Mouse (Mus musculus) G1E (cell line): ENCODE data around the gene Colgalt2. TPM values are rescaled to one million over a fixed set of nuclear protein-coding genes. Genes with fewer than 3 reads are reported as not detected.
A peak's percentile ranks its signal among the peaks of the same experiment; 100 is the strongest.

Source experiments
- ATAC-seq: 2 replicates; pipeline ENCODE4 v1.8.0; 2016; ENCODE audit warnings: mild to moderate bottlenecking; ENCODE audit not compliant: insufficient number of reproducible peaks, poor library complexity, low FRiP score, severe bottlenecking; ENCODE audit errors: extremely low read depth
- DNase-seq: peaks from one replicate; pipeline ENCODE4 v3.0.0; 2012; ENCODE audit warnings: low spot score
- H3K27me3 ChIP-seq: 2 replicates; pipeline ENCODE4 v1.6.1; 2012; ENCODE audit warnings: mild to moderate bottlenecking, low read length, inconsistent platforms; ENCODE audit not compliant: insufficient read depth
- H3K36me3 ChIP-seq: replicated peaks from 2 replicates; pipeline ENCODE3; 2012; ENCODE audit warnings: mild to moderate bottlenecking, inconsistent platforms
- H3K4me1 ChIP-seq: 2 replicates; pipeline ENCODE4 v1.6.1; 2012; ENCODE audit warnings: low read depth, low read length, inconsistent platforms, mixed read lengths; ENCODE audit not compliant: insufficient read depth
- H3K4me3 ChIP-seq: 2 replicates; pipeline ENCODE4 v1.5.1; 2012; ENCODE audit warnings: low read depth, mild to moderate bottlenecking, inconsistent platforms, low read length, moderate library complexity, mixed read lengths
- H3K9me3 ChIP-seq: replicated peaks from 2 replicates; pipeline ENCODE4 v1.6.1; 2012; ENCODE audit warnings: inconsistent platforms
- CTCF ChIP-seq: IDR thresholded peaks from 2 replicates; pipeline ENCODE4 v1.5.1; 2012; ENCODE audit warnings: low read depth, low read length, inconsistent platforms, mixed read lengths
- GATA1 ChIP-seq: IDR thresholded peaks from 2 replicates; pipeline ENCODE4 v1.6.1; 2012; ENCODE audit warnings: borderline replicate concordance, low read length, inconsistent platforms, mixed read lengths
- GATA2 ChIP-seq: IDR thresholded peaks from 2 replicates; pipeline ENCODE4 v1.6.1; 2012; ENCODE audit warnings: low read depth, low read length, inconsistent platforms, borderline replicate concordance
- POLR2AphosphoS5 ChIP-seq: IDR thresholded peaks from 2 replicates; pipeline ENCODE4 v1.6.1; 2012; ENCODE audit warnings: low read depth, low read length, inconsistent platforms; ENCODE audit not compliant: insufficient replicate concordance
- TAL1 ChIP-seq: conservative IDR thresholded peaks from 2 replicates; pipeline ENCODE4 v1.6.1; 2012; ENCODE audit warnings: low read depth, low read length, inconsistent platforms, mixed read lengths
- polyA plus RNA-seq: library from polyadenylated mRNA; stranded (reverse); fragments of >175 nt; gene quantifications from 2 replicates; pipeline ENCODE4 v1.2.3, GENCODE M21; 2012
- total RNA-seq, 2 experiments: library from RNA; stranded (forward) in 1 of 2; stranded (reverse) in 1 of 2; fragments of 200-1000 nt in 1 of 2; fragments of >200 nt in 1 of 2; fragmentation: Nextera tagmentation in 1 of 2; gene quantifications; 2 replicates each; pipeline ENCODE4 v1.2.3; 2014 to 2017

Gene Colgalt2
- total and polyA plus RNA-seq, 3 experiments, result 0.16 TPM; not detected in 2

GRCm38 (mm10) chr1:152386188-152386835, 13.3 kb upstream of the Colgalt2 start, which contains the start of gene Tsen15:
Tsen15 (minus strand) TSS chr1:152386688.
- Histone ChIP-seq H3K27me3 (peaks cover 7% of the 10 kb centered on the region; the same call in 1 of the 2 replicates), H3K36me3 (peaks cover 25% of the 10 kb centered on the region), H3K4me1 (peaks cover 12% of the 10 kb centered on the region), H3K4me3 (peak within 1 kb of the TSS; percentile 88), H3K9me3 (no peaks in the 10 kb centered on the region)
- peak; percentile 90 for DNase-seq
- TF ChIP-seq GATA1 (no peak), POLR2AphosphoS5 (no peak), TAL1 (no peak), GATA2 (no peak), CTCF (no peak)
- ATAC-seq, result peak; percentile 95

GRCm38 (mm10) chr1:152389271-152389670, 10.4 kb upstream of the Colgalt2 start:
- peaks cover 5% of the 10 kb centered on the region for H3K36me3 ChIP-seq
- H3K4me1 ChIP-seq, result peaks cover 10% of the 10 kb centered on the region
- no peak overlapping the region for H3K4me3 ChIP-seq
- no peak for TF ChIP-seq GATA1
- ATAC-seq (no peak), DNase-seq (no peak)
- H3K27me3 ChIP-seq, result peaks cover 7% of the 10 kb centered on the region; the same call in 1 of the 2 replicates
- no peaks in the 10 kb centered on the region for H3K9me3 ChIP-seq

- DNase-seq (no peak), ATAC-seq (no peak)
- H3K4me3 ChIP-seq, result no peak overlapping the region
- peaks cover 10% of the 10 kb centered on the region for H3K27me3 ChIP-seq
- TF ChIP-seq GATA2, result no peak
- no peak for TF ChIP-seq CTCF
- no peak for TF ChIP-seq GATA1
- TF ChIP-seq TAL1, result no peak
- TF ChIP-seq POLR2AphosphoS5, result no peak
- H3K4me1 ChIP-seq, result no peaks in the 10 kb centered on the region
- H3K9me3 ChIP-seq, result no peaks in the 10 kb centered on the region
- H3K36me3 ChIP-seq, result no peaks in the 10 kb centered on the region
Observed at GRCm38 (mm10) chr1:152394137-152394536, 5.5 kb upstream of the Colgalt2 start.

- DNase-seq, result no peak
- Histone ChIP-seq H3K36me3 (no peaks in the 10 kb centered on the region), H3K4me1 (no peaks in the 10 kb centered on the region; the same call in 1 of the 2 replicates), H3K9me3 (peaks cover 4% of the 10 kb centered on the region), H3K27me3 (peaks cover 14% of the 10 kb centered on the region), H3K4me3 (no peak overlapping the region)
- no peak for TF ChIP-seq GATA2
- TF ChIP-seq GATA1, result no peak
- TF ChIP-seq POLR2AphosphoS5, result no peak
- TF ChIP-seq CTCF, result no peak
- TF ChIP-seq TAL1, result no peak
- no peak for ATAC-seq
Observed at GRCm38 (mm10) chr1:152394956-152395515, 4.6 kb upstream of the Colgalt2 start.

GRCm38 (mm10) chr1:152398708-152399107, 922 bp upstream of the Colgalt2 start:
- DNase-seq (no peak), ATAC-seq (no peak)
- TF ChIP-seq CTCF, result no peak
- no peak for TF ChIP-seq POLR2AphosphoS5
- TF ChIP-seq GATA2, result no peak
- TF ChIP-seq TAL1, result no peak
- TF ChIP-seq GATA1, result no peak
- peaks cover 13% of the 10 kb centered on the region; the same call in 1 of the 2 replicates for H3K27me3 ChIP-seq
- H3K9me3 ChIP-seq, result peaks cover 7% of the 10 kb centered on the region
- no peak overlapping the region for H3K4me3 ChIP-seq
- H3K36me3 ChIP-seq, result no peaks in the 10 kb centered on the region
- H3K4me1 ChIP-seq, result no peaks in the 10 kb centered on the region; the same call in 1 of the 2 replicates

- H3K36me3 ChIP-seq, result no peaks in the 10 kb centered on the region
- no peak for DNase-seq
- ATAC-seq, result no peak
- no peak for TF ChIP-seq POLR2AphosphoS5
- TF ChIP-seq CTCF, result no peak
- no peak for TF ChIP-seq GATA1
- TF ChIP-seq GATA2, result no peak
- TF ChIP-seq TAL1, result no peak
- H3K27me3 ChIP-seq, result peaks cover 13% of the 10 kb centered on the region; the same call in 1 of the 2 replicates
- no peak overlapping the region for H3K4me3 ChIP-seq
- peaks cover 7% of the 10 kb centered on the region for H3K9me3 ChIP-seq
- no peaks in the 10 kb centered on the region; the same call in 1 of the 2 replicates for H3K4me1 ChIP-seq
Observed at GRCm38 (mm10) chr1:152400556-152401540, 1.2 kb downstream of the Colgalt2 start.
